Mouse (Mus musculus) forebrain, embryonic 16.5 days (tissue): ENCODE measurements around the gene Adam10. TPM values are rescaled to one million over a fixed set of nuclear protein-coding genes. Genes with fewer than 3 reads are reported as not detected.

Experiments
- ATAC-seq: fragments of 200-750 bp; cut with Nextera tagmentation; 2 replicates; pipeline ENCODE4 v1.8.0; 2017; ENCODE audit warnings: mild to moderate bottlenecking, moderate library complexity
- H3K27ac ChIP-seq: fragments of 300-500 bp; sonication (generic); 2 replicates; pipeline ENCODE4 v1.5.1; 2014; ENCODE audit warnings: low read length, control low read depth
- H3K27me3 ChIP-seq: fragments of 300-500 bp; sonication (generic); replicated peaks from 2 replicates; pipeline ENCODE4 v1.6.1; 2014; ENCODE audit warnings: low read length; ENCODE audit not compliant: control insufficient read depth, insufficient read depth
- H3K36me3 ChIP-seq: fragments of 300-500 bp; sonication (generic); 2 replicates; pipeline ENCODE4 v1.6.1; 2014; ENCODE audit not compliant: control insufficient read depth, insufficient read depth
- H3K4me1 ChIP-seq: fragments of 300-500 bp; sonication (generic); replicated peaks from 2 replicates; pipeline ENCODE4 v1.6.1; 2014; ENCODE audit warnings: low read length; ENCODE audit not compliant: control insufficient read depth, insufficient read depth
- H3K4me2 ChIP-seq: fragments of 300-500 bp; sonication (generic); 2 replicates; pipeline ENCODE4 v1.6.1; 2014; ENCODE audit warnings: mild to moderate bottlenecking, low read length, control low read depth
- H3K4me3 ChIP-seq: fragments of 300-500 bp; sonication (generic); replicated peaks from 2 replicates; pipeline ENCODE4 v1.5.1; 2014; ENCODE audit warnings: mild to moderate bottlenecking, low read length, control low read depth
- H3K9ac ChIP-seq: fragments of 300-500 bp; sonication (generic); replicated peaks from 2 replicates; pipeline ENCODE4 v1.6.1; 2014; ENCODE audit warnings: low read depth, low read length, control low read depth
- H3K9me3 ChIP-seq: fragments of 300-500 bp; sonication (generic); 2 replicates; pipeline ENCODE4 v1.6.1; 2016; ENCODE audit warnings: low read length; ENCODE audit not compliant: control insufficient read depth
- WGBS: fragments of 180-500 bp; shearing (Covaris S2); extraction: QIAGEN DNeasy Blood & Tissue Kit; methylation state at CpG from one replicate; pipeline ENCODE4 v1.1.7; 2014; 5-methylcytosine and 5-hydroxymethylcytosine counted together
- polyA plus RNA-seq: library from polyadenylated mRNA; unstranded; fragments of >200 nt; fragmentation: Nextera tagmentation; extraction: Ambion mirVana; gene quantifications from 2 replicates; pipeline ENCODE4 v1.2.1, GENCODE M21; 2015

The Adam10 gene
- polyA plus RNA-seq, 1 experiment from 2014 or later, result 60.0 TPM

GRCm38 (mm10) chr9:70795439-70795757, 116.6 kb downstream of the Adam10 start:
- no peak overlapping the region for H3K27ac ChIP-seq
- no peaks in the 10 kb centered on the region for H3K4me1 ChIP-seq
- 74% methylated on average over 2 of the region's 2 CpGs for WGBS
- no peaks in the 10 kb centered on the region for H3K27me3 ChIP-seq
- ATAC-seq, result no peak
- no peak overlapping the region for H3K9ac ChIP-seq
- H3K36me3 ChIP-seq, result no peaks in the 10 kb centered on the region
- no peak overlapping the region for H3K4me2 ChIP-seq
- H3K9me3 ChIP-seq, result no peaks in the 10 kb centered on the region
- no peak overlapping the region for H3K4me3 ChIP-seq

GRCm38 (mm10) chr9:70800588-70801315, 122.0 kb downstream of the Adam10 start:
- H3K27ac ChIP-seq, result no peak overlapping the region
- ATAC-seq, result no peak
- no peaks in the 10 kb centered on the region for H3K27me3 ChIP-seq
- no peaks in the 10 kb centered on the region for H3K4me1 ChIP-seq
- no peak overlapping the region for H3K4me3 ChIP-seq
- 68% methylated on average over 8 of the region's 8 CpGs for WGBS
- H3K9ac ChIP-seq, result no peak overlapping the region
- no peak overlapping the region for H3K4me2 ChIP-seq
- H3K36me3 ChIP-seq, result no peaks in the 10 kb centered on the region
- H3K9me3 ChIP-seq, result no peaks in the 10 kb centered on the region

GRCm38 (mm10) chr9:70801761-70802160, 123.0 kb downstream of the Adam10 start:
- Histone ChIP-seq H3K36me3 (no peaks in the 10 kb centered on the region), H3K27ac (no peak overlapping the region), H3K4me2 (no peak overlapping the region), H3K9ac (no peak overlapping the region), H3K9me3 (no peaks in the 10 kb centered on the region), H3K4me1 (no peaks in the 10 kb centered on the region), H3K4me3 (no peak overlapping the region), H3K27me3 (no peaks in the 10 kb centered on the region)
- 95% methylated on average over 3 of the region's 3 CpGs for WGBS
- ATAC-seq, result no peak

GRCm38 (mm10) chr9:70802816-70803215, 124.0 kb downstream of the Adam10 start:
- Histone ChIP-seq H3K27ac (no peak overlapping the region), H3K9me3 (no peaks in the 10 kb centered on the region), H3K4me3 (no peak overlapping the region), H3K9ac (no peak overlapping the region), H3K4me1 (no peaks in the 10 kb centered on the region), H3K27me3 (no peaks in the 10 kb centered on the region), H3K36me3 (no peaks in the 10 kb centered on the region), H3K4me2 (no peak overlapping the region)
- ATAC-seq, result no peak
- WGBS, result 79% methylated on average over 3 of the region's 3 CpGs

- H3K9ac ChIP-seq, result no peak overlapping the region
- H3K27ac ChIP-seq, result no peak overlapping the region
- WGBS, result 37% methylated on average over 1 of the region's 1 CpGs
- H3K27me3 ChIP-seq, result no peaks in the 10 kb centered on the region
- H3K4me1 ChIP-seq, result no peaks in the 10 kb centered on the region
- no peaks in the 10 kb centered on the region for H3K36me3 ChIP-seq
- no peak overlapping the region for H3K4me2 ChIP-seq
- ATAC-seq, result no peak
- no peaks in the 10 kb centered on the region for H3K9me3 ChIP-seq
- no peak overlapping the region for H3K4me3 ChIP-seq
Observed at GRCm38 (mm10) chr9:70806069-70806468, 127.3 kb downstream of the Adam10 start.

- no peak overlapping the region for H3K27ac ChIP-seq
- ATAC-seq, result no peak
- no peak overlapping the region for H3K9ac ChIP-seq
- no peaks in the 10 kb centered on the region for H3K27me3 ChIP-seq
- 83% methylated on average over 11 of the region's 11 CpGs for WGBS
- no peaks in the 10 kb centered on the region for H3K36me3 ChIP-seq
- H3K9me3 ChIP-seq, result no peaks in the 10 kb centered on the region
- no peak overlapping the region for H3K4me2 ChIP-seq
- H3K4me3 ChIP-seq, result no peak overlapping the region
- no peaks in the 10 kb centered on the region for H3K4me1 ChIP-seq
Observed at GRCm38 (mm10) chr9:70807714-70808113, 128.9 kb downstream of the Adam10 start.

GRCm38 (mm10) chr9:70812551-70812950, 133.8 kb downstream of the Adam10 start:
- Histone ChIP-seq H3K27ac (no peak overlapping the region), H3K4me3 (no peak overlapping the region), H3K27me3 (no peaks in the 10 kb centered on the region), H3K9ac (no peak overlapping the region), H3K4me2 (no peak overlapping the region), H3K36me3 (no peaks in the 10 kb centered on the region), H3K9me3 (no peaks in the 10 kb centered on the region), H3K4me1 (no peaks in the 10 kb centered on the region; the same call in 1 of the 2 replicates)
- 93% methylated on average over 12 of the region's 12 CpGs for WGBS
- no peak for ATAC-seq

GRCm38 (mm10) chr9:70816701-70817305, 138.0 kb downstream of the Adam10 start:
- Histone ChIP-seq H3K4me2 (no peak overlapping the region), H3K27me3 (no peaks in the 10 kb centered on the region), H3K4me1 (no peaks in the 10 kb centered on the region; the same call in 1 of the 2 replicates), H3K9ac (no peak overlapping the region), H3K27ac (no peak overlapping the region), H3K9me3 (no peaks in the 10 kb centered on the region), H3K36me3 (no peaks in the 10 kb centered on the region), H3K4me3 (no peak overlapping the region)
- WGBS, result 60% methylated on average over 14 of the region's 14 CpGs
- ATAC-seq, result no peak

- H3K27ac ChIP-seq, result no peak overlapping the region
- H3K4me1 ChIP-seq, result no peaks in the 10 kb centered on the region; the same call in 1 of the 2 replicates
- WGBS, result 44% methylated on average over 1 of the region's 1 CpGs
- H3K27me3 ChIP-seq, result no peaks in the 10 kb centered on the region
- no peak overlapping the region for H3K4me3 ChIP-seq
- no peak for ATAC-seq
- no peaks in the 10 kb centered on the region for H3K36me3 ChIP-seq
- H3K4me2 ChIP-seq, result no peak overlapping the region
- H3K9me3 ChIP-seq, result no peaks in the 10 kb centered on the region
- H3K9ac ChIP-seq, result no peak overlapping the region
Observed at GRCm38 (mm10) chr9:70817396-70817795, 138.6 kb downstream of the Adam10 start.
